Mouse (Mus musculus): Measurements from ENCODE around the gene Ift122. TPM values are rescaled to one million over a fixed set of nuclear protein-coding genes. Genes with fewer than 3 reads are reported as not detected.

Gene Ift122
- total and polyA plus RNA-seq, 3 experiments, result 3.3 to 8.0 TPM; not detected in 1

GRCm38 (mm10) chr6:115956418-115956921, 103.2 kb downstream of the Ift122 start:
- H3K27me3 ChIP-seq (ENCODE audit: control insufficient read depth in 1 of 2, insufficient read depth in 2 of 2, low read length in 2 of 2), result no peaks in the 10 kb centered on the region
- no peak for DNase-seq (ENCODE audit: low read depth, low spot score)
- H3K27ac ChIP-seq (ENCODE audit: control insufficient read depth, low read depth, low read length), result no peak overlapping the region
- H3K36me3 ChIP-seq (ENCODE audit: control insufficient read depth in 1 of 2, insufficient read depth in 2 of 2, low read length in 2 of 2), result no peaks in the 10 kb centered on the region
- no peak overlapping the region for H3K4me3 ChIP-seq (ENCODE audit: control insufficient read depth in 1 of 2, insufficient read depth in 1 of 2, low read depth in 2 of 2, low read length in 2 of 2)
- H3K4me1 ChIP-seq (ENCODE audit: control insufficient read depth in 1 of 2, insufficient read depth in 2 of 2, low read length in 2 of 2), result no peaks in the 10 kb centered on the region
- no peaks in the 10 kb centered on the region for H3K79me2 ChIP-seq (ENCODE audit: control insufficient read depth, insufficient read depth, low read length, poor library complexity)
- no peaks in the 10 kb centered on the region for H3K9me3 ChIP-seq (replicated peaks; ENCODE audit: insufficient read depth, low read length)
- no peak overlapping the region for H3K9ac ChIP-seq (ENCODE audit: control insufficient read depth, low read depth, low read length, poor library complexity, severe bottlenecking)
- TF ChIP-seq USF2 (IDR thresholded peaks at IDR 0.05; ENCODE audit: borderline replicate concordance in 1 of 2, insufficient read depth in 1 of 2, low read depth in 1 of 2, low read length in 2 of 2) (no peak), ZNF384 (IDR thresholded peaks at IDR 0.05; ENCODE audit: low read depth, low read length) (no peak), TCF12 (IDR thresholded peaks at IDR 0.05; ENCODE audit: low read depth, low read length) (no peak), CHD2 (IDR thresholded peaks at IDR 0.05; ENCODE audit: low read length) (no peak), ZMIZ1 (IDR thresholded peaks at IDR 0.05; ENCODE audit: low read depth, low read length) (no peak), UBTF (IDR thresholded peaks at IDR 0.05; ENCODE audit: borderline replicate concordance, insufficient read depth, low read depth, low read length) (no peak), CHD1 (IDR thresholded peaks at IDR 0.05; ENCODE audit: low read depth, low read length) (no peak), MAFK (IDR thresholded peaks at IDR 0.05; ENCODE audit: borderline replicate concordance, low read depth, low read length) (no peak), RAD21 (IDR thresholded peaks at IDR 0.05; ENCODE audit: low read depth, low read length) (no peak), ETS1 (IDR thresholded peaks at IDR 0.05; ENCODE audit: low read depth, low read length) (no peak), HCFC1 (IDR thresholded peaks at IDR 0.05; ENCODE audit: low read depth, low read length) (no peak), POLR2AphosphoS5 (IDR thresholded peaks at IDR 0.05; ENCODE audit: borderline replicate concordance, low read depth, low read length) (no peak), MYB (IDR thresholded peaks at IDR 0.05; ENCODE audit: low read depth, low read length) (no peak), RCOR1 (IDR thresholded peaks at IDR 0.05; ENCODE audit: low read depth, low read length) (no peak), TBP (IDR thresholded peaks at IDR 0.05; ENCODE audit: low read depth, low read length) (no peak)

- TF ChIP-seq MAZ (IDR thresholded peaks at IDR 0.05; ENCODE audit: low read depth, low read length) (no peak), TAL1 (IDR thresholded peaks at IDR 0.05; ENCODE audit: low read length) (no peak), MAX (IDR thresholded peaks at IDR 0.05; ENCODE audit: low read length) (no peak), RAD21 (IDR thresholded peaks at IDR 0.05; ENCODE audit: low read depth, low read length) (no peak)
- H3K4me3 ChIP-seq (ENCODE audit: control insufficient read depth in 1 of 2, insufficient read depth in 1 of 2, low read depth in 2 of 2, low read length in 2 of 2), result no peak overlapping the region
- DNase-seq (ENCODE audit: low read depth, low spot score), result no peak
- no peak overlapping the region for H3K9ac ChIP-seq (ENCODE audit: control insufficient read depth, low read depth, low read length, poor library complexity, severe bottlenecking)
- no peaks in the 10 kb centered on the region for H3K9me3 ChIP-seq (replicated peaks; ENCODE audit: insufficient read depth, low read length)
- no peaks in the 10 kb centered on the region for H3K36me3 ChIP-seq (ENCODE audit: control insufficient read depth in 1 of 2, insufficient read depth in 2 of 2, low read length in 2 of 2)
- no peaks in the 10 kb centered on the region for H3K4me1 ChIP-seq (ENCODE audit: control insufficient read depth in 1 of 2, insufficient read depth in 2 of 2, low read length in 2 of 2)
- no peaks in the 10 kb centered on the region for H3K79me2 ChIP-seq (ENCODE audit: control insufficient read depth, insufficient read depth, low read length, poor library complexity)
- H3K27me3 ChIP-seq (ENCODE audit: control insufficient read depth in 1 of 2, insufficient read depth in 2 of 2, low read length in 2 of 2), result no peaks in the 10 kb centered on the region
- no peak overlapping the region for H3K27ac ChIP-seq (ENCODE audit: control insufficient read depth, low read depth, low read length)
Measured at GRCm38 (mm10) chr6:115956922-115957601, 103.8 kb downstream of the Ift122 start.
